Mouse (Mus musculus): ENCODE data around the gene Slc35g1. TPM values are rescaled to one million over a fixed set of nuclear protein-coding genes. Genes with fewer than 3 reads are reported as not detected.
"Not testable (repeated sequence)": the region's sequence is repeated elsewhere in the genome, so short reads cannot be mapped to it uniquely, and the experiment has no call there.

Gene Slc35g1
- polyA plus RNA-seq, 1 experiment from 2014 or later, result 1.6 TPM

- 51% methylated on average over 2 of the region's 2 CpGs for WGBS
- H3K27ac ChIP-seq (ENCODE audit: low read length), result no peak overlapping the region
- 0 out of 2 replicates have a peak, but pooled peaks have one; percentile 26 for ATAC-seq
Observed at GRCm38 (mm10) chr19:38373371-38373770, 22.4 kb upstream of the Slc35g1 start.

GRCm38 (mm10) chr19:38383769-38384168, 12.0 kb upstream of the Slc35g1 start:
- Histone ChIP-seq H3K36me3 (ENCODE audit: control insufficient read depth, insufficient read depth) (no peaks in the 10 kb centered on the region), H3K27me3 (replicated peaks; ENCODE audit: control insufficient read depth, insufficient read depth, low read length) (no peaks in the 10 kb centered on the region), H3K4me3 (replicated peaks; ENCODE audit: low read length) (no peak overlapping the region), H3K4me2 (ENCODE audit: low read length) (no peak overlapping the region), H3K9ac (replicated peaks; ENCODE audit: low read depth, low read length) (no peak overlapping the region), H3K9me3 (ENCODE audit: control insufficient read depth, low read length) (no peaks in the 10 kb centered on the region), H3K27ac (ENCODE audit: low read length) (no peak overlapping the region), H3K4me1 (replicated peaks; ENCODE audit: control insufficient read depth, insufficient read depth, low read length) (no peaks in the 10 kb centered on the region)
- WGBS, result 96% methylated on average over 12 of the region's 12 CpGs
- no peak for ATAC-seq

More at GRCm38 (mm10) chr19:38373371-38373770, 22.4 kb upstream of the Slc35g1 start:
- H3K4me1 ChIP-seq (replicated peaks; ENCODE audit: control insufficient read depth, insufficient read depth, low read length), result no peaks in the 10 kb centered on the region; the same call in 1 of the 2 replicates
- H3K4me2 ChIP-seq (ENCODE audit: low read length), result no peak overlapping the region
- H3K36me3 ChIP-seq (ENCODE audit: control insufficient read depth, insufficient read depth), result no peaks in the 10 kb centered on the region
- H3K9ac ChIP-seq (replicated peaks; ENCODE audit: low read depth, low read length), result no peak overlapping the region
- H3K9me3 ChIP-seq (ENCODE audit: control insufficient read depth, low read length), result no peaks in the 10 kb centered on the region
- no peaks in the 10 kb centered on the region for H3K27me3 ChIP-seq (replicated peaks; ENCODE audit: control insufficient read depth, insufficient read depth, low read length)
- H3K4me3 ChIP-seq (replicated peaks; ENCODE audit: low read length), result no peak overlapping the region

DNA sequence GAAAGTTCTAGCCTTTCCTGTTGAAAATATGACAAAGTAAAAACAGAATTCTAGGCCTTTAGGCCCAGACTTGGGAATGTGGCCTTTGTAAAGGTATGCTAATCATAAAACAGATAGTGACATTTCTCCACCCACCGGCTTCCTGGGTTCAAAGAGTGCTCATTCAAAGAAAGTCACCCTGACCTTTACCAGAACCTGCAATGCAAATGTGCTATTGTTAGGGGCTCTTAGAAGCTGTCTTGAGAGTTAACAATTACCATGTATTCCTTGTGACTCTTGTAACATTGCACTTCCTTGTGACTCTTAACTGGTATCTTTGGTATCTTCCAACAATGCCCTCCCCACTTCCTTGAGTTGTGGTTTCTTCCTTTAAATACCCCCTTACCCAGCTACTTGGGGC, 8.8 kb upstream of the Slc35g1 start:
- not testable (repeated sequence) for H3K27ac ChIP-seq (ENCODE audit: low read length); H3K4me2 ChIP-seq (ENCODE audit: low read length); H3K9me3 ChIP-seq (ENCODE audit: control insufficient read depth, low read length); ATAC-seq; H3K4me1 ChIP-seq (replicated peaks; ENCODE audit: control insufficient read depth, insufficient read depth, low read length); H3K9ac ChIP-seq (replicated peaks; ENCODE audit: low read depth, low read length); H3K27me3 ChIP-seq (replicated peaks; ENCODE audit: control insufficient read depth, insufficient read depth, low read length); H3K36me3 ChIP-seq (ENCODE audit: control insufficient read depth, insufficient read depth); H3K4me3 ChIP-seq (replicated peaks; ENCODE audit: low read length)
- 93% methylated on average over 1 of the region's 1 CpGs for WGBS

GRCm38 (mm10) chr19:38387835-38388234, 7.9 kb upstream of the Slc35g1 start:
- Histone ChIP-seq H3K4me3 (replicated peaks; ENCODE audit: low read length) (no peak overlapping the region), H3K36me3 (ENCODE audit: control insufficient read depth, insufficient read depth) (no peaks in the 10 kb centered on the region), H3K27me3 (replicated peaks; ENCODE audit: control insufficient read depth, insufficient read depth, low read length) (no peaks in the 10 kb centered on the region), H3K9me3 (ENCODE audit: control insufficient read depth, low read length) (no peaks in the 10 kb centered on the region), H3K4me2 (ENCODE audit: low read length) (no peak overlapping the region), H3K4me1 (replicated peaks; ENCODE audit: control insufficient read depth, insufficient read depth, low read length) (no peaks in the 10 kb centered on the region), H3K9ac (replicated peaks; ENCODE audit: low read depth, low read length) (no peak overlapping the region), H3K27ac (ENCODE audit: low read length) (no peak overlapping the region)
- no peak for ATAC-seq
- 95% methylated on average over 4 of the region's 4 CpGs for WGBS

DNA sequence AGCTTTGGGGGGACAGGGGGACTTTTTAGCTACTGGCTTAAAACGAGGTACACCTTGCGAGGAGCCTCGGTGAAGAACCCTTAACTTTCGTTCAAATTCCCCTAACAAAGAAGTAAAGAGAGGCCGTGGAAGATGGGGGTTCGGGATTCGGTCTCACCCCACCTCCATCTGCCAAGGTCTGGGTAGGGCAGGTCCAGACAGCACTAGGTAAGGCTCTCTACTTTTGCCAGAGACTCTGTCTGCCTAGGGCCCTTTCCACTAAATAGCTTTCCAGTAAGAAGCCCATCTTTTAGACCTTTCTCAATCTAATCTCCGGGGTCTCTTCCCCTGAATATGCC, 822 bp downstream of the Slc35g1 start:
- H3K4me3 ChIP-seq (replicated peaks; ENCODE audit: low read length), result peak overlapping the region; percentile 79
- no peaks in the 10 kb centered on the region for H3K27me3 ChIP-seq (replicated peaks; ENCODE audit: control insufficient read depth, insufficient read depth, low read length)
- no peaks in the 10 kb centered on the region for H3K36me3 ChIP-seq (ENCODE audit: control insufficient read depth, insufficient read depth)
- ATAC-seq, result no peak
- H3K4me2 ChIP-seq (ENCODE audit: low read length), result peak overlapping the region; percentile 76
- peaks cover 9% of the 10 kb centered on the region for H3K4me1 ChIP-seq (replicated peaks; ENCODE audit: control insufficient read depth, insufficient read depth, low read length)
- H3K27ac ChIP-seq (ENCODE audit: low read length), result no peak overlapping the region
- H3K9me3 ChIP-seq (ENCODE audit: control insufficient read depth, low read length), result no peaks in the 10 kb centered on the region
- 20% methylated on average over 8 of the region's 8 CpGs for WGBS
- no peak overlapping the region; the same call in 1 of the 2 replicates for H3K9ac ChIP-seq (replicated peaks; ENCODE audit: low read depth, low read length)

DNA sequence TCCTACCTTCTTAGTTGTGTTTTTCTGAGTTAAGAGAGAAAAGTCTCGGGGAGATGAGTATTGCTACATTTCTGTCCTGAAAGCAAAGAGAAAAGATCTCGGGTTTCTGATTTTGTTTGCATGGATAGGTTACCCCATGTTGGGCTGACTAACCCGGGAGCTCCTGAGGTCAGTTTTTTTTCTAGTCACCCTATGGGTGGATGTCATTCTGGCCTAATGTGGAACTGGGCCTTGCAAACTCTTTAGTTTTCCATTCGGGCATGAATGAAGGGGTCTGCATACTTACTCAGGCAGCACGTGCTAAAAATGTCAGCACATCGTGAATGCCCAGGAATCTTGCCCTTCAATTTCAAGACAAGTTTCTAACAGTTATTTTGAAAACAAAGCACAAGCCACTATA, 1.2 kb downstream of the Slc35g1 start:
- Histone ChIP-seq H3K9ac (replicated peaks; ENCODE audit: low read depth, low read length) (no peak overlapping the region), H3K36me3 (ENCODE audit: control insufficient read depth, insufficient read depth) (no peaks in the 10 kb centered on the region), H3K27ac (ENCODE audit: low read length) (no peak overlapping the region), H3K4me2 (ENCODE audit: low read length) (peak overlapping the region; percentile 76), H3K9me3 (ENCODE audit: control insufficient read depth, low read length) (no peaks in the 10 kb centered on the region), H3K4me3 (replicated peaks; ENCODE audit: low read length) (no peak overlapping the region), H3K27me3 (replicated peaks; ENCODE audit: control insufficient read depth, insufficient read depth, low read length) (no peaks in the 10 kb centered on the region), H3K4me1 (replicated peaks; ENCODE audit: control insufficient read depth, insufficient read depth, low read length) (peaks cover 9% of the 10 kb centered on the region)
- WGBS, result 19% methylated on average over 6 of the region's 6 CpGs
- ATAC-seq, result no peak

GRCm38 (mm10) chr19:38398966-38399365, 3.2 kb downstream of the Slc35g1 start:
- no peak for ATAC-seq
- H3K4me2 ChIP-seq (ENCODE audit: low read length), result no peak overlapping the region
- 95% methylated on average over 8 of the region's 8 CpGs for WGBS
- no peaks in the 10 kb centered on the region for H3K9me3 ChIP-seq (ENCODE audit: control insufficient read depth, low read length)
- no peak overlapping the region for H3K27ac ChIP-seq (ENCODE audit: low read length)
- H3K36me3 ChIP-seq (ENCODE audit: control insufficient read depth, insufficient read depth), result no peaks in the 10 kb centered on the region
- no peak overlapping the region for H3K4me3 ChIP-seq (replicated peaks; ENCODE audit: low read length)
- no peaks in the 10 kb centered on the region for H3K27me3 ChIP-seq (replicated peaks; ENCODE audit: control insufficient read depth, insufficient read depth, low read length)
- H3K9ac ChIP-seq (replicated peaks; ENCODE audit: low read depth, low read length), result no peak overlapping the region
- peaks cover 9% of the 10 kb centered on the region for H3K4me1 ChIP-seq (replicated peaks; ENCODE audit: control insufficient read depth, insufficient read depth, low read length)

GRCm38 (mm10) chr19:38400851-38401250, 5.1 kb downstream of the Slc35g1 start:
- Histone ChIP-seq H3K36me3 (ENCODE audit: control insufficient read depth, insufficient read depth) (no peaks in the 10 kb centered on the region), H3K9ac (replicated peaks; ENCODE audit: low read depth, low read length) (no peak overlapping the region), H3K4me1 (replicated peaks; ENCODE audit: control insufficient read depth, insufficient read depth, low read length) (peaks cover 4% of the 10 kb centered on the region), H3K27ac (ENCODE audit: low read length) (no peak overlapping the region), H3K4me2 (ENCODE audit: low read length) (no peak overlapping the region), H3K9me3 (ENCODE audit: control insufficient read depth, low read length) (no peaks in the 10 kb centered on the region), H3K4me3 (replicated peaks; ENCODE audit: low read length) (no peak overlapping the region), H3K27me3 (replicated peaks; ENCODE audit: control insufficient read depth, insufficient read depth, low read length) (no peaks in the 10 kb centered on the region)
- ATAC-seq, result no peak
- 95% methylated on average over 2 of the region's 2 CpGs for WGBS

- H3K9me3 ChIP-seq (ENCODE audit: control insufficient read depth, low read length), result no peaks in the 10 kb centered on the region
- ATAC-seq, result no peak
- no peaks in the 10 kb centered on the region for H3K36me3 ChIP-seq (ENCODE audit: control insufficient read depth, insufficient read depth)
- no peaks in the 10 kb centered on the region for H3K27me3 ChIP-seq (replicated peaks; ENCODE audit: control insufficient read depth, insufficient read depth, low read length)
- 92% methylated on average over 2 of the region's 2 CpGs for WGBS
- no peak overlapping the region for H3K27ac ChIP-seq (ENCODE audit: low read length)
- no peak overlapping the region for H3K9ac ChIP-seq (replicated peaks; ENCODE audit: low read depth, low read length)
- H3K4me1 ChIP-seq (replicated peaks; ENCODE audit: control insufficient read depth, insufficient read depth, low read length), result peaks cover 2% of the 10 kb centered on the region
- no peak overlapping the region for H3K4me3 ChIP-seq (replicated peaks; ENCODE audit: low read length)
- H3K4me2 ChIP-seq (ENCODE audit: low read length), result no peak overlapping the region
Observed at GRCm38 (mm10) chr19:38401416-38401815, 5.6 kb downstream of the Slc35g1 start.

- Histone ChIP-seq H3K9ac (replicated peaks; ENCODE audit: low read depth, low read length) (no peak overlapping the region), H3K9me3 (ENCODE audit: control insufficient read depth, low read length) (no peaks in the 10 kb centered on the region), H3K4me3 (replicated peaks; ENCODE audit: low read length) (no peak overlapping the region), H3K27ac (ENCODE audit: low read length) (no peak overlapping the region), H3K27me3 (replicated peaks; ENCODE audit: control insufficient read depth, insufficient read depth, low read length) (no peaks in the 10 kb centered on the region), H3K36me3 (ENCODE audit: control insufficient read depth, insufficient read depth) (no peaks in the 10 kb centered on the region), H3K4me1 (replicated peaks; ENCODE audit: control insufficient read depth, insufficient read depth, low read length) (no peaks in the 10 kb centered on the region), H3K4me2 (ENCODE audit: low read length) (no peak overlapping the region)
- 83% methylated on average over 10 of the region's 10 CpGs for WGBS
- no peak for ATAC-seq
Observed at GRCm38 (mm10) chr19:38410357-38411056, 14.7 kb downstream of the Slc35g1 start.

Data from forebrain, embryonic 16.5 days (tissue).